Mouse (Mus musculus) bone marrow macrophage, adult 2 months (primary cell): ENCODE measurements around the gene Parg. TPM values are rescaled to one million over a fixed set of nuclear protein-coding genes. Genes with fewer than 3 reads are reported as not detected.

Experiments used
- H3K27ac ChIP-seq: 2 replicates; pipeline ENCODE4 v1.5.1; 2012; ENCODE audit warnings: low read depth, low read length; ENCODE audit not compliant: insufficient read depth
- H3K4me1 ChIP-seq: 2 replicates; pipeline ENCODE4 v1.6.1; 2012; ENCODE audit warnings: low read length; ENCODE audit not compliant: control insufficient read depth, insufficient read depth
- H3K4me3 ChIP-seq: 2 replicates; pipeline ENCODE4 v1.5.1; 2012; ENCODE audit warnings: mild to moderate bottlenecking, low read length, moderate library complexity; ENCODE audit not compliant: insufficient read depth
- CTCF ChIP-seq: IDR thresholded peaks from 2 replicates; pipeline ENCODE4 v1.5.1; 2012; ENCODE audit warnings: low read depth, mild to moderate bottlenecking, low read length, moderate library complexity
- POLR2A ChIP-seq: IDR thresholded peaks from 2 replicates; pipeline ENCODE4 v1.6.1; 2012; ENCODE audit warnings: mild to moderate bottlenecking, low read depth, low read length, borderline replicate concordance
- polyA plus RNA-seq: library from polyadenylated mRNA; stranded (reverse); fragments of >200 nt; gene quantifications from 2 replicates; pipeline ENCODE4 v1.2.4, GENCODE M21; 2012; ENCODE audit not compliant: missing spikeins, insufficient read depth, insufficient read length

Parg gene
- polyA plus RNA-seq, 1 experiment, result 23.3 TPM

DNA sequence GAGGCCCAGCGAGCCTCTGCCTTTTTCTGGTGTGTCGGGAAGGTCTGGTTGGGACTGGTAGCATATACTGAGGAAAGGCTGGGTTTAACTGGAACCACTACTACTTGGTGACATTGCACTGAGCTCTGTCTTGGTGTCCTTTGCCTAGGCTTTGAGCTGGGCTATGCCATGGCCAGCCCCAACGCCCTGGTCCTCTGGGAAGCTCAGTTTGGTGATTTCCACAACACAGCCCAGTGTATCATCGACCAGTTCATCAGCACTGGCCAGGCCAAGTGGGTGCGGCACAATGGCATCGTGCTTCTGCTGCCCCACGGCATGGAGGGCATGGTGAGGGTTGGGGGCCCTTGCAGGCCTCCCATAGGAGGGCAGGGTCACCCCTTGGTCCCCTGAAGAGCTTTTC is 142.4 kb downstream of the Parg start:
- Histone ChIP-seq H3K4me3 (no peak overlapping the region), H3K4me1 (0 out of 2 replicates have a peak, but pooled peaks cover 4% of the 10 kb centered on the region), H3K27ac (no peak overlapping the region)
- TF ChIP-seq CTCF, result no peak
- TF ChIP-seq POLR2A, result no peak

DNA sequence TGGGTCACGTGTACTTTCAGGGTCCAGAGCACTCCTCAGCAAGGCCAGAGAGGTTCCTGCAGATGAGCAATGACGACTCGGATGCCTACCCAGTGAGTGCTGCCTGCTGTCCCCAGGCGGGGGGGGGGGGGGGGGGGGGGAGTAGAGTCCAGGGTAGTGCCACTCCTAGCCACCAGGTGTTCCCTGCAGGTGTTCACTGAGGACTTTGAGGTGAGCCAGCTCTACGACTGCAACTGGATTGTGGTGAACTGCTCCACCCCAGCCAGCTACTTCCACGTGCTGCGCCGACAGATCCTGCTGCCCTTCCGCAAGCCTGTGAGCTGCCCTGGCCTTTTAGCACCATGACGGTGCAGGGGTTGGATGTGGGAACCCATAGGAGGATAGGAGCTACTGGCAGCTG is 142.9 kb downstream of the Parg start:
- H3K27ac ChIP-seq, result no peak overlapping the region
- no peak overlapping the region for H3K4me3 ChIP-seq
- 0 out of 2 replicates have a peak, but pooled peaks cover 4% of the 10 kb centered on the region for H3K4me1 ChIP-seq
- TF ChIP-seq POLR2A, result no peak
- TF ChIP-seq CTCF, result no peak

Other genes starting within 250 kb of the Parg start
- gene Galnt15, start 173.0 kb upstream of the Parg start, polyA plus RNA-seq, result not detected in 2 replicates
- 8.0 and 12.9 TPM in 2 replicates for gene Oxnad1, start 116.6 kb upstream of the Parg start, polyA plus RNA-seq
- 37.5 and 37.6 TPM in 2 replicates for gene Dph3, start 116.2 kb upstream of the Parg start, polyA plus RNA-seq
- gene Msmb, start 59.9 kb upstream of the Parg start, polyA plus RNA-seq, result not detected in 2 replicates
- gene Ncoa4, start 42.1 kb upstream of the Parg start, polyA plus RNA-seq, result 173 and 209 TPM in 2 replicates
- 35.2 and 40.5 TPM in 2 replicates for gene Timm23, start 51 bp upstream of the Parg start, polyA plus RNA-seq
- gene Ogdhl, start 120.1 kb downstream of the Parg start, polyA plus RNA-seq, result not detected in 2 replicates
- gene 1700024G13Rik, start 186.4 kb downstream of the Parg start, polyA plus RNA-seq, result not detected in 2 replicates